Mouse (Mus musculus): ENCODE data around the gene Rpl10l.

Rpl10l gene

DNA sequence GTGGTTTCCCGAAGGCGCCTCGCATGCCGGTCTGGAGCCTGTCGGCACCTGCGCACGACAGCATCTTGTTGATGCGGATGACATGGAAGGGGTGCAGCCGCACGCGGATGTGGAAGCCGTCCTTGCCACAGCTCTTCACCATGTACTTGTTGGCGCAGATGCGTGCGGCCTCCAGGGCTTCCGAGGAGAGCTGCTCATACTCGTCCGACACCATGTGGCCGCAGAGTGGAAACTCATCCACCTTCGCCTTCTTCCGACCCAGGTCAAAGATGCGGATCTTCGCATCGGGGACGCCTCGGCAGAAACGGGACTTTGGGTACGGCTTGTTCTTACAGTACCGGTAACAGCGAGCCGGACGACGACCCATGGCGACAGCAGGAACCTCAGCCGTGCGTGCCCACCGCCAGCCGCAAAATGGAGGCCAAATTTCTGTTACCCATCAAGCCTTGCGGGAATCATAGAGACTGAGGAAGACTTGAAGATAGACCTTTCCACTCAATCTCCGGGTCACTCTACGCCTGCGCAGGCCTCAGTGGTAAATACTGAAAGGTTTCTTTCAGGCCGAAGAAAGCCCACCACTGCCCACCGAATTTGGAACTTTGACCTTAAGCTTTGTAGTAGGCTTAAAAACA lies at the start of gene Rpl10l:
Gene Rpl10l, minus strand, starts transcription at position 411 of the 632 bp plus-strand sequence.
- DNase-seq: no peak

DNA sequence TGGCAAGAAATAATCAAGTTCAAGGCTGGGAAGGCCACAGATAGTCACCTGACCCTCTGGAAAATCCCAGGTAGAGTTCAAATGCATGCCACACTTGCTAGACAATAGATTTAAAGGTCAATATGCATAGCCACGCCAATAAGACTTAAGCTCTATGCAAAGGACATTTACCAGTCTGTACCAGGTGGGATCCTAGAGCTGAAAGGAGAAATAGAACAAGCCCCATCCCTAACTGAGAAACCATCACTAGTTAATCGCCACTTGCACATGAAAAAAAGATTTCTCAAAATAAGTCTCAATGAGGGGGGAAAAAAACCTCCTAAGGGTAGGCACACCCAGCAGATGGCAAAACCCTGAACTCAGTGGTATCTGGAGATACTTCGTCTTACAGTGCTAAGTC lies 8.3 kb downstream of the Rpl10l start:
- DNase-seq: no peak

DNA sequence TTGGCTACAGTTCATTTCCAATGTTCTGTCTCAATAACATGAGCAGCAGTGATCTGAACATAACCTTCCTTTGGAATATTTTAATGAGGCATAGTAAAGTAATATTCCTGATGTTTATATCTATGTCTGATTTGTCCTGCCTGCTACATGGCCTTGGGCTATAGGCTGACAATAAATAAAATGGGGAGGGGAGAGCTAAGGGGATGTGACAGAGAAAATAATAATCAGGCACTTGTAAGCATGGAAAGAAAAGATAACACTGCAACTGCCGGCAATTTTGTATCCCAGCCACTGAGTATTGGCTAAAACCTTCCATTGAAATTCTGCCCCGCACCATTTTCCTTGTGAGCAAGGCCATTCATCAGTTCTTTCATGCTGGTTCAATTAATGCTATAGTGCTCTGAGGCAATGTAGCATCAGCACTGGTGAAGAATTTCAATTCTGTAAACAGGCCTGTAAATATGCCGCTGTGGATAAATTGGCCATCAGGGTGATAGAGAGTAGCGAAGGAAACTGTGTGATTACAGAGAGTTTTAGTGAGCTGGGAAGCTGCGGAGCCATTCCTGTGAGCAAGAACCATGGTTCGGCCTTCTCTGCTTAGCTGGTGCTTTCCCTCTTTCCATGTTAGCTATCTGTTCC lies 38.6 kb downstream of the Rpl10l start:
- DNase-seq: no peak

DNA sequence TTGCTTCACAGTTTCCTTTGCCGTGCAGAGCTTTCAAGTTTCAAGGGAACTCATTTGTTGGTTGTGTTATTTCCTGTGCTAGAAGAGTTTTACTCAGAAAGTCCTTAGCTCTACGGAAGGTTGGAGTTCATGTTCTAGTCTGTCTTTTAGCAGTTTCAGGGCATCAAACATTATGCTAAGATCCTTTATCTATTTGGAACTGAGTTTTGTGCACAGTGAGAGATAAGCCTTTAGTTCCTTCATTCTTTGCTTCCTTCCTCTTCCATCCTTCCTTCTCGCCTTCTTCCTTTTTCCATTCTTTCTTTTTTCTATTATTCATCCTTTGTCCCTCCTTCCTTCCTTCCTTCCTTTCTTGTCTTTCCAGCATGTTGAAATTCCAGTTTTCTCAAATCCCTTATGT lies 50.0 kb downstream of the Rpl10l start:
- DNase-seq: no peak
